Mouse (Mus musculus): ENCODE measurements around the gene Rasa3. TPM values are rescaled to one million over a fixed set of nuclear protein-coding genes. Genes with fewer than 3 reads are reported as not detected.

Gene Rasa3
- total and polyA plus RNA-seq, 3 experiments, result 22.4 to 28.0 TPM; not detected in 1

DNA sequence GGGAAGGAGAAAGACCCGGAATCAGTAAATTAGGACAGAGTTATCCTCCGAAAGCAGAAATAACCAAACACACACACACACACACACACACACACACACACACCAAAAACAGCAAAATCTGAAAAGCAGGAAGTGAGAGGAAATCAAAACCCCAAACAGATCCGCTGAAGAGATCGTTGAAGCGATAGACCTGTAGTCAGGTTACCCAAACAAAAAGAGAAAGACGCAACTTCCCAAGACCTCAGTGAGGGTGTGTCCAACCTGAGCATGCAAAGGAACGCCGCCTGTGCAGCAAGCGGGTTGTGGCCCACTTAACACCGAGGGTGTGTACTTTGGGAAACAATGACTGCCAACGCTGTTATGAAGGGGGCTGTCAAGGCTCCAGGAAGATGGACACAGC is 76.2 kb downstream of the Rasa3 start:
- H3K4me1 ChIP-seq (ENCODE audit: control insufficient read depth in 1 of 2, insufficient read depth in 2 of 2, low read length in 2 of 2), result no peaks in the 10 kb centered on the region
- no peak overlapping the region for H3K27ac ChIP-seq (ENCODE audit: control insufficient read depth, low read depth, low read length)
- H3K36me3 ChIP-seq (ENCODE audit: control insufficient read depth in 1 of 2, insufficient read depth in 2 of 2, low read length in 2 of 2), result 0 out of 4 replicates have a peak, but pooled peaks cover 0 to 2% of the 10 kb centered on the region in 2 experiments
- no peak for DNase-seq (ENCODE audit: low read depth, low spot score)
- no peak overlapping the region for H3K4me3 ChIP-seq (ENCODE audit: control insufficient read depth in 1 of 2, insufficient read depth in 1 of 2, low read depth in 2 of 2, low read length in 2 of 2)
- H3K79me2 ChIP-seq (ENCODE audit: control insufficient read depth, insufficient read depth, low read length, poor library complexity), result no peaks in the 10 kb centered on the region
- TF ChIP-seq CTCF (IDR thresholded peaks at IDR 0.05 in 2 of 3, conservative IDR thresholded peaks at IDR 0.05 in 1 of 3; ENCODE audit: control insufficient read depth in 1 of 3, insufficient read depth in 1 of 3, low read depth in 2 of 3, low read length in 3 of 3, poor library complexity in 1 of 3, severe bottlenecking in 1 of 3) (no peak), RCOR1 (IDR thresholded peaks at IDR 0.05; ENCODE audit: low read depth, low read length) (0 out of 2 replicates have a peak, but pooled peaks have one; percentile 20), MAFK (IDR thresholded peaks at IDR 0.05; ENCODE audit: borderline replicate concordance, low read depth, low read length) (no peak)
- H3K27me3 ChIP-seq (ENCODE audit: control insufficient read depth in 1 of 2, insufficient read depth in 2 of 2, low read length in 2 of 2), result no peaks in the 10 kb centered on the region
- H3K9ac ChIP-seq (ENCODE audit: control insufficient read depth, low read depth, low read length, poor library complexity, severe bottlenecking), result no peak overlapping the region
- H3K9me3 ChIP-seq (replicated peaks; ENCODE audit: insufficient read depth, low read length), result no peaks in the 10 kb centered on the region

DNA sequence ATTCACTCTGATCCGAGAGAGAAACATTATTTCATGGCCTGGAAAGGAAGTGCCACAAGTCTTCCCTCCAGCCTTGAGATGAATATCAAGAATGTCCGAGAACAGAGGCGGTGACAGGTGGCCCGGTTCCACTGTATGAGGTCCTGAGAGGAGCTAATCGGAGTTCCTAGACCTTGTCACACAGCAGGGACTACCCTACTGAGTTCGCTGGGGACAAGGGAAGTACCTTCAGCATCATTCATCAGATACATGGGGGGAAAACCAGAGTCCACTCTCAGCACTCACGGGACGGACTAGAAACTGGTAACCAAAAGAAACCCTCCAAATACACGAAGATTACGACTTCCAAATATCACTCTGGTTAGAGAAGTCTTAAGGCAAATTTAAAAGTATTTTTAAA is 76.7 kb downstream of the Rasa3 start:
- Histone ChIP-seq H3K27ac (ENCODE audit: control insufficient read depth, low read depth, low read length) (no peak overlapping the region), H3K4me3 (ENCODE audit: control insufficient read depth in 1 of 2, insufficient read depth in 1 of 2, low read depth in 2 of 2, low read length in 2 of 2) (no peak overlapping the region), H3K27me3 (ENCODE audit: control insufficient read depth in 1 of 2, insufficient read depth in 2 of 2, low read length in 2 of 2) (no peaks in the 10 kb centered on the region)

DNA sequence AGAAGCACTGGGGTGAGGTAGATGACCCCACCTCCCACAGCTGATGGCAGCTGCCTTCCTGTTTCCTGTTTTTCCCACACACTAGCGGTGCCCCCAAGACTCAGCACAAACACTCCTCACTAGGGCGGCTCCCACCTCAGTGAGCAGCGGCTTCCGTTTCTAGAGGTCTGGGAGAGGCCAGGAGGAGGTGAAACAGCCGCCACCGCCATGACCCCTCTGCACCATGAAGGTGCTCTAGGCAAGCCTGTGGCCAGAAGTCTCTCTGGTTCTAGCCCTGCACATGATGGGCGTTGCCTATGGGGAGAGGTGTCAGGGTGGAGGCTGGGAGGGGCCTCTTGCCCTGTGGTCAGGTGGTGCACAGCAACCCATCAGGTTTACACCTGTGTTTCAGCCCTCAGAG is 77.2 kb downstream of the Rasa3 start:
- no peak for DNase-seq (ENCODE audit: low read depth, low spot score)
- Histone ChIP-seq H3K79me2 (ENCODE audit: control insufficient read depth, insufficient read depth, low read length, poor library complexity) (no peaks in the 10 kb centered on the region), H3K9ac (ENCODE audit: control insufficient read depth, low read depth, low read length, poor library complexity, severe bottlenecking) (no peak overlapping the region), H3K9me3 (replicated peaks; ENCODE audit: insufficient read depth, low read length) (no peaks in the 10 kb centered on the region), H3K4me3 (ENCODE audit: control insufficient read depth in 1 of 2, insufficient read depth in 1 of 2, low read depth in 2 of 2, low read length in 2 of 2) (no peak overlapping the region), H3K4me1 (ENCODE audit: control insufficient read depth in 1 of 2, insufficient read depth in 2 of 2, low read length in 2 of 2) (peaks cover 2 to 3% of the 10 kb centered on the region in 2 experiments), H3K27me3 (ENCODE audit: control insufficient read depth in 1 of 2, insufficient read depth in 2 of 2, low read length in 2 of 2) (no peaks in the 10 kb centered on the region), H3K36me3 (ENCODE audit: control insufficient read depth in 1 of 2, insufficient read depth in 2 of 2, low read length in 2 of 2) (peaks cover 2 to 5% of the 10 kb centered on the region in 2 experiments; a peak in 2 of 4 replicates), H3K27ac (ENCODE audit: control insufficient read depth, low read depth, low read length) (no peak overlapping the region)
- no peak for TF ChIP-seq RCOR1 (IDR thresholded peaks at IDR 0.05; ENCODE audit: low read depth, low read length)
- TF ChIP-seq MYC (IDR thresholded peaks at IDR 0.05; ENCODE audit: low read depth, low read length), result no peak
- TF ChIP-seq E2F4 (IDR thresholded peaks at IDR 0.05; ENCODE audit: borderline replicate concordance, low read depth, low read length), result no peak
- no peak for TF ChIP-seq GATA1 (IDR thresholded peaks at IDR 0.05; ENCODE audit: low read depth, low read length)
- no peak for TF ChIP-seq POLR2A (IDR thresholded peaks at IDR 0.05; ENCODE audit: control insufficient read depth in 1 of 2, insufficient read depth in 1 of 2, low read depth in 1 of 2, low read length in 2 of 2, poor library complexity in 1 of 2)
- TF ChIP-seq SIN3A (IDR thresholded peaks at IDR 0.05; ENCODE audit: low read length), result no peak
- no peak for TF ChIP-seq MAZ (IDR thresholded peaks at IDR 0.05; ENCODE audit: low read depth, low read length)
- no peak for TF ChIP-seq KAT2A (conservative IDR thresholded peaks at IDR 0.05; ENCODE audit: low read depth, low read length)
- TF ChIP-seq GABPA (IDR thresholded peaks at IDR 0.05; ENCODE audit: low read depth, low read length), result no peak
- no peak for TF ChIP-seq RAD21 (IDR thresholded peaks at IDR 0.05; ENCODE audit: low read depth, low read length)
- no peak for TF ChIP-seq MAFK (IDR thresholded peaks at IDR 0.05; ENCODE audit: borderline replicate concordance, low read depth, low read length)
- TF ChIP-seq CHD2 (IDR thresholded peaks at IDR 0.05; ENCODE audit: low read length), result no peak
- no peak for TF ChIP-seq MEF2A (IDR thresholded peaks at IDR 0.05; ENCODE audit: extremely low read depth, insufficient replicate concordance, low read depth, low read length, poor library complexity, severe bottlenecking)
- no peak for TF ChIP-seq JUND (IDR thresholded peaks at IDR 0.05; ENCODE audit: low read depth, low read length)
- TF ChIP-seq UBTF (IDR thresholded peaks at IDR 0.05; ENCODE audit: borderline replicate concordance, insufficient read depth, low read depth, low read length), result no peak

More for the DNA sequence above, 76.7 kb downstream of the Rasa3 start:
- Histone ChIP-seq H3K4me1 (ENCODE audit: control insufficient read depth in 1 of 2, insufficient read depth in 2 of 2, low read length in 2 of 2) (no peaks in the 10 kb centered on the region), H3K36me3 (ENCODE audit: control insufficient read depth in 1 of 2, insufficient read depth in 2 of 2, low read length in 2 of 2) (0 out of 4 replicates have a peak, but pooled peaks cover 0 to 2% of the 10 kb centered on the region in 2 experiments), H3K79me2 (ENCODE audit: control insufficient read depth, insufficient read depth, low read length, poor library complexity) (no peaks in the 10 kb centered on the region), H3K9me3 (replicated peaks; ENCODE audit: insufficient read depth, low read length) (no peaks in the 10 kb centered on the region), H3K9ac (ENCODE audit: control insufficient read depth, low read depth, low read length, poor library complexity, severe bottlenecking) (no peak overlapping the region)
- TF ChIP-seq NRF1 (IDR thresholded peaks at IDR 0.05; ENCODE audit: insufficient read depth, low read depth, low read length, poor library complexity, severe bottlenecking) (no peak), RCOR1 (IDR thresholded peaks at IDR 0.05; ENCODE audit: low read depth, low read length) (no peak), ELF1 (IDR thresholded peaks at IDR 0.05; ENCODE audit: low read depth, low read length) (no peak), MAX (IDR thresholded peaks at IDR 0.05; ENCODE audit: low read length) (no peak)
- no peak for DNase-seq (ENCODE audit: low read depth, low spot score)

Measured in MEL (cell line).